Mouse (Mus musculus) gastrocnemius, postnatal 10 days (tissue): ENCODE measurements at regions not wholly inside any gene's neighbourhood (a gene's known extent, or its start where the extent isn't known, plus 50 kb on each side); places are given as distances from the start of the nearest gene placed in this dataset.
"Not testable (repeated sequence)": the region's sequence is repeated elsewhere in the genome, so short reads cannot be mapped to it uniquely, and the experiment has no call there.

ENCODE experiments used
- DNase-seq: peaks from one replicate; pipeline ENCODE4 v3.0.0; 2021; ENCODE audit warnings: mixed read lengths

DNA sequence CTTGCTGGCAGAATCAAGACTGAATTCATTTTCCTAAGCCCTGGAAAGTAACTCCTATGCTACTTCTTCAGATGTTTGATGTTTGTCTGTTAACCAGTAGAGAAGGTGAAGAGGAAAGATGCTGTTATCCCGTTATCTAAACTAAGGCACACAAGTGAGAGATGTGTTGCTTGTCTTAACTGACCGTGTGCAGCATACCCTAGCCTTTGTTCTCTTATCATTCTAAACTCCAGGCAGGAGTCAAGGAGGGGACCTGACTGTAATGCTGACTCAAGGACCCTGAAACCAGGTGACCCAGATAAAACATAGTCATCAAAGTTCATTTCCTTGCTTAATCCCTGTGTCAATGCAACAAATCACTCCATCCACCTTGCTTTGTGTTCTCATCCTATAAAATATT, 136.7 kb downstream of the Car2 start:
- DNase-seq: no peak

DNA sequence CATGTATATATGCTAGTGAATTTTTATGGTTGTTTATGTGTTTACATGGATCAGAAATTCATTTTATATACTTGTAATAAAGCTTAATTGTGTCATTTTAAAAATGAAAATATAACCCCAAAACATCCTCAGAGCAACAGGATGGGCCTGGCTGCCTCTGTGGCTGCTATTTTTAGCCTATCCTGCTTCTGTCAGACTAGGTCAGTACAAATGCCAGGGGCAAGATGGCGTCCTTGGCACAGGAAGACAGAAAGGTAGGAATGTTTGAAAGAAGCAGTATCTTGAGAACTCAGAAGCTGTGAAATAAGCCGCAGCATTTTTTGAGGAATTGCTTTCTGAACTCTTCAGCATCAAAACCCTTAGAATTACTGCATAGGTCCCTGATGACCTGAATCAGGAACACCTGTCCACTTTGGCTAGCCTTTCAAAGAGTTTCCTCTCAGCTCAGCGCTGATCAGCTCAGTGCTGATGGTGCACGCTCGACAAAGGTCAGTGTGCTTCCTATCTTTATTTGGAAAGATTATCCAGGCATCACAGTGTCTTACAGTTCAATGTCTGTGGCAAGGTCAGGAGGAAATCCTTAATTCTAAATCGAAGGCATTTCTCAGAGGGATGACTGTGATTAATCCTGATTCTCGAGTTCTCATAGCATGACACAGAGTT, 154.9 kb downstream of the Car2 start:
- peak; percentile 5 for DNase-seq

DNA sequence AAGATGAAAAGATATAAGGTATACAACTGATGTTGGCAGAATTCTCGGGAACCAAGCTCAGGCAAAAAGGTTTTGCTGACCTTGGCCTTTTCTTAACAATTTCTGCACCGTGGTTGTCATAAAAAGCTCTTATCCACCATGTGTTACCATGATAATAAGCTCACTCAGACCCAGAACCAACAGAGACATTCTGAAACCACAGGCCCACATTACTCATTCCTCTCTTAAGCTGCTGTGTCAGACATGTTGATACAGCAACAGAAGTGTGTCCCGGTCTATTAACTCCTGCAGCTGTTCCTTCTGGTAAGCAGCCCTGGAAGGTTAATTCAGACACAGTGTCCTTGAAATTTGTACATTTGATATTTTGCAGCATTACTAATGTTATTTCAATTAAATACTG, 167.9 kb downstream of the Car2 start:
- no peak for DNase-seq

GRCm38 (mm10) chr3:15055516-15056256, 169.6 kb downstream of the Car2 start:
- not testable (repeated sequence) for DNase-seq

GRCm38 (mm10) chr3:15056788-15057585, 170.9 kb downstream of the Car2 start:
- DNase-seq: not testable (repeated sequence)

DNA sequence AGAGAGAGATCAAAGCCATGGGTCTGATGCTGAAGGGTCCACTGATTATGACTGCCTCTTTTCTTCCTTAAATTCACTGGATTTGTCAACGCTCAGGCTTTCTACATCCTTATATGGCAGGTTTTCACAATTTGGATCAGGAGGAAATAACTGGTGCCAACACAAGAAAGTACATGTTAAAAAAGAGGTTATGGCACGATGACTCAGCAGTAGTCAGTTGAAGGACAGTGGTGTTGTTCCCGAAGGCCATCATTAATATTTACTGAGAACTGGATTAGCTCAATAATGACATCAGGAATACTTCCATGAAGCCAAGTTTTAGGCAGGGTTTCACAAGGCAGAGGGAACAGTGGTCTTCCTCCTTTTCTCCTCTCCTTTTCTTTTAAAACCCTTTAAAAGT, 179.6 kb downstream of the Car2 start:
- DNase-seq: no peak

GRCm38 (mm10) chr3:15068256-15068655, 182.2 kb downstream of the Car2 start:
- no peak for DNase-seq

DNA sequence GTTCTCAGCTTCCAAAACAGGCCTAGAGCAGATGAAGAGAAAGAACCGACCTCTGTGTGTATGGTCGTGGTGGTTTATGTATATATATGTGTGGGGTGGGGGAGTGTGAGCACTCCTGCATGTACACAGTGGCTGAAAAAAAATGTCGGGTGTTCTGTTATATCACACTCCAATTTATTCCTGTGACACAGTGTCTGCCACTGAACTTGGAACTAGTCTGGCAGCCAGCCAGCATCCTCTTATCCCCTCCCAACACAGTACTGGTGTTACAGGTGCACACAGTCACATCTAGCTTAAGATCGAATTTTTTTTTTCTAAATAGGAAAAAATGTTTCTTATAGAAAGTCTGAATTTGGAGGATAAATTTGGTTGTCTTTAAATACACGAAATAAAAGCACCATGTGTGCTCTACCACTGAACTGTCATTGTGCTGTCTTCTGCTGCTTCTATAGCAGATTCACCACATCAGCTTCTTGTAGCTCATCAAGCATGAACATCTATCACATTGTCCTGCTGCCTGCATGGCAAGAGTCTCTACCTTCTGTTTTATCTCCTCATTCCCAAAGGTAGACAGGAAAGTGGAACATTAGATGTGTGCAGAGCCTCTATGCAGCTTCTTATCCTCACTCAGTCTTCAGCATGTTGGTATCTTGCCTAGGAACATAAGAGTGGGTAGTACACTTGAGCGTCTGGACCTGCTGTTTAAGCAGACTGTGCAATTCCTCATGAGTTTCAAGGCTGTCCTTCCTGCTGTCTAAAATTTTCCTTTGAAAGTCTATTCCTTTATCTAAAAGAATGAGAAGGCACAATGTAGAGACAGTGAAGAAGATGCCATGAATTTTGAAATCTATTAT, 185.2 kb downstream of the Car2 start:
- DNase-seq: no peak

GRCm38 (mm10) chr3:15073405-15073804, 187.3 kb downstream of the Car2 start:
- DNase-seq: no peak

- no peak for DNase-seq
These were observed 187.8 kb downstream of the Car2 start for GRCm38 (mm10) chr3:15073847-15074246.

DNA sequence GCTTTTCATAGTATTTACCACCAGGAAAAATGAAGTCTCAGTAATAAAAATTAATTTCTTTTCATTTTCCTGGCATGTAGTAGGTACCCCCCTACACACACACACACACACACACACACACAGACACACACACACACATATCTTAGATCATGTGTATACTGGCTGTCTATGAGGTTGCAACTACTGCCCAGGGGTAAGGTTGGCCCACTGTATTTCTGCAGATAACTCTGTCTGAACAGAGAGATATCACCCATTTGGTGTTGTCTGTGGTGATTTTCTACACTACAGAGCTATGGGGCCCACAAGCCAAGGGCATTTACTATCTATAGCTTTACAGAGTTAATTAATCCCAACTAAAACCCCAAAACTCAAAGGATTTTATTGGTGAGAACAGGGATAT, 188.9 kb downstream of the Car2 start:
- no peak for DNase-seq

GRCm38 (mm10) chr3:15090124-15090523, 204.1 kb downstream of the Car2 start:
- no peak for DNase-seq

- DNase-seq: no peak
These were observed 212.2 kb downstream of the Car2 start for GRCm38 (mm10) chr3:15098206-15098817.

DNA sequence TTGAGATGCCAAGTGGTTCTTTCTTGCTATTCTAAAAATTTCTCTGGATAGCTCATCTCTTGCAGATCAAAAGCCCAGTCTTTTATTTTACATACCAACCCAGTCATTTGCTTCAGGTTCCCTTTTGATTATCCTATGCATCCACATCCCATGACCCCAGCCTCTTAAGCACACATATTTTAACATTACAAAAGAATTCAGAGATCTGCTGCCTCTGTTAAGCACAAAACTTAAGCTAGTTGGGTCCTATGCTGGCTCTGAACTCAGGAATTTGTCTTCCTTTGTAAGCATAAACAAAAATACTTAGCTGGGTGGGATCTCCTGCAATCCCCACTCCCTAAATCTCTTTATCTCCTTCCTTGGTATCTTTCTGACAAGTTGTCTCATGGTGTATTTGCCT, 212.9 kb downstream of the Car2 start:
- DNase-seq: no peak

DNA sequence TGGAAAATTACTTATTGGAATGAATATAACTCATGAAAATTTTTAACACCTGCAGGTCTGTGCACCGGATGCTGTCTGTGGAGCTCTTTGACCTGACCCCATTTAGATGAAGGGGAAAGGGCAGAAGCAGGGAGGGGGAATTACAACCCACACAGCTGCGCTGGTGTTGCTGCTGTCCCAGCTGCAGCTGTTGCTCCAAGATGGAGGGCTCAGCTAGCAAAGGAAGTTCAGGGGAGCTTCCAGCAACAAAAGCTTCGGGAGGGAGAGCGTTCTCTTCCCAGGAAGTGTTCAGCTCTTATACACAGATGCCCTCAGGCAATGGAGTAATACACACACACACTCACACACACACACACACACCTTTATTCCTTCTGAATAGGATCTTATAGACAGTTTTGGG, 219.6 kb downstream of the Car2 start:
- no peak for DNase-seq

DNA sequence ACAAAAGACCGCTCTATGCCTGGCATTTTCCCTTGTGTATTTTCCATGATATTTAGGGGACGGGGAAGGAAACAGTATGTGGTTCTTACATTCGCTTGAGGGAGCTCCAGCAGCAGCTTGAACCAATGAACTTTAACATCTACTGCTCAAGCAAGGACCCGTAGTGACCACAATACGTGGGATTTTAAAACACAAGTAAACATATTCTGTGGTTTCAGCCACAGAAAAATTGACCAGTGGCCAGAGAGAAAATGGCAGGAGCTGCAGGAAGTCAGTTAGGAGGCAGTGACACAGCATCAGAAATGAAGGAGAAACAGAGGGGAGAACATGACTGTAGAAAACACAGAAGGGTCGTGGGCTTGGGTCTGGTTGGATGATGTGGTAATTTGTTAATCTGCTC, 220.2 kb downstream of the Car2 start:
- no peak for DNase-seq

DNA sequence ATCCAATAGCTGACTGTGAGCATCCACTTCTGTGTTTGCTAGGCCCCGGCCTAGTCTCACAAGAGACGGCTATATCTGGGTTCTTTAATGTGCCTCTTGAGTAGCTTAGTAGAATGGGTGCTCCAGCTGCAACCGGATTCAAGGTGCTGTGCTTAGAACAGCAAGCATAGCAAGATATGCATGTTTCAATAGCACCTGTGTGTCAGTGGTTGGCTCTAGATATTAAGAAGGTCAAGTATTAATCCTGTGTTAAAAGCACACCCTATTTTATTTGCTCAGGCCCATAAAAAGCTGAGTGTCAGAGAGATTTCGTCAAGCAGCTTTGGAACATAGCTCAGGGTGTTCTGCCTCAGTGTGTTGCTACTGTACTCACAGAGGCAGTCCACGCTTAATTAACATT, 221.2 kb downstream of the Car2 start:
- no peak for DNase-seq

GRCm38 (mm10) chr3:15108239-15108934, 222.3 kb downstream of the Car2 start:
- DNase-seq: no peak

- no peak for DNase-seq
These were observed 221.9 kb downstream of the Gm9733 start for GRCm38 (mm10) chr3:15110037-15110748.

DNA sequence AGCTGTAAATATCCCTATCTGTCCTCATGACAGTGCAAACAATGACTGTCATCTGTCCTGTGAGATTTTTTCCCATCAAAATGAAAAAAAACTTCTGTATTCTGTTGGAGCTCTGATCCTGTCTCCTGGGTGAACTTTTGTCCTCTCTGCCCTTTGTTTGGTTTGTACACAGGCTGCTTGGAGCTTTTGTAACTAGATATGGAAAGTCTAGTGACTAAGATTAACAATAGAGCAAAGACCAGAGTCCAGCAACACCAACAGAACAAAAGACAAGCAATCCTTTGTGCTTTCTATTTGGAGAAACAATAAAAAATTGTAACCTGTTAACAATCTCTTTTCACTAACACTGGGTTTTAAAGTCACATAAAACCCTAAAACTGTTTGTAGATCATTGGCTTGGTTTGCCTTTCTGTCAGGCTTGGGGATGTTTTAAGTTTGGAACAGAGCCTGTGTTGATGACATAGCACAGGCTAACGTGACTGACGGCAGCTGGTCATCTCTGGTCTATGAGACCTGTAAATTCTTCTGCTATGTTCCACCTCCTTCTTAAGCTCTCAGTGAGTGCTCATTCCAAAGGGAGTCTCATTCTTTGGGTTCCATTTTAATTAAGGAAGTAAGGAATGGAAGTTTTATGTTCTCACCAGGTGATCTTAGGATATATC, 219.8 kb downstream of the Gm9733 start:
- DNase-seq: no peak
